Comparison of ENCODE assay signal across 9 mouse cellular contexts in genomic region chr2:180218677-180219076, GRCm38 (mm10). TPM values are rescaled to one million over a fixed set of nuclear protein-coding genes. Genes with fewer than 3 reads are reported as not detected.
DNase-seq lines count a peak whose midpoint lies in the region; ATAC-seq and TF ChIP-seq lines count a peak whose summit lies in the region.
"Had no signal": no experiment of that assay in that cellular context is flagged by ENCODE, and none has a peak within 500 bp of the region (broad histone marks: within the 10 kb centered on the region; RNA-seq: fewer than 3 reads in every experiment).

No protein-coding gene starts in this region.

- H3K4me3 ChIP-seq in gastrocnemius, adult 2 months, result peak overlapping the region; percentile 47
- no peak overlapping the region for H3K4me3 ChIP-seq in embryonic facial prominence, embryonic 15.5 days (replicated peaks)
- H3K4me3 ChIP-seq in intestine, postnatal 0 days (ENCODE audit: low read depth, low read length), result no peak overlapping the region
- no peak overlapping the region for H3K4me3 ChIP-seq in lung, embryonic 16.5 days (ENCODE audit: low read length)
- H3K4me3 ChIP-seq: neural tube, embryonic 12.5 days had no signal

- 31% methylated on average over 5 of the region's 5 CpGs for WGBS in embryonic facial prominence, embryonic 15.5 days
- WGBS in intestine, postnatal 0 days, result 48% methylated on average over 5 of the region's 5 CpGs
- 8% methylated on average over 5 of the region's 5 CpGs for WGBS in lung, embryonic 16.5 days

- peak; percentile 69 for DNase-seq in gastrocnemius, adult 2 months
- DNase-seq in gastrocnemius, postnatal 14 days, result no peak
- no peak for DNase-seq in spleen, postnatal 4 days (ENCODE audit: low spot score in 2 of 2)
- no peak for DNase-seq in layer of hippocampus, adult 9-10 months (ENCODE audit: low spot score)

- H3K4me2 ChIP-seq in embryonic facial prominence, embryonic 15.5 days (replicated peaks), result no peak overlapping the region
- no peak overlapping the region for H3K4me2 ChIP-seq in intestine, postnatal 0 days (replicated peaks; ENCODE audit: low read depth)
- H3K4me2 ChIP-seq in lung, embryonic 16.5 days (ENCODE audit: low read depth, low read length), result no peak overlapping the region
- H3K4me2 ChIP-seq: neural tube, embryonic 12.5 days had no signal

- no peaks in the 10 kb centered on the region for H3K9me3 ChIP-seq in embryonic facial prominence, embryonic 15.5 days (replicated peaks)
- no peaks in the 10 kb centered on the region for H3K9me3 ChIP-seq in intestine, postnatal 0 days (ENCODE audit: control insufficient read depth)
- no peaks in the 10 kb centered on the region for H3K9me3 ChIP-seq in lung, embryonic 16.5 days (ENCODE audit: control insufficient read depth, low read length)
- H3K9me3 ChIP-seq: neural tube, embryonic 12.5 days had no signal

- ATAC-seq in embryonic facial prominence, embryonic 15.5 days (ENCODE audit: insufficient number of reproducible peaks, low FRiP score, low TSS enrichment, low read depth), result no peak
- ATAC-seq in intestine, postnatal 0 days, result no peak
- ATAC-seq in lung, embryonic 16.5 days (ENCODE audit: low read depth), result peak; percentile 26
- ATAC-seq in megakaryocyte-erythroid progenitor cell, adult 5-6 weeks (replicated peaks; ENCODE audit: low FRiP score, low TSS enrichment, poor library complexity, severe bottlenecking), result no peak

- H3K27ac ChIP-seq in gastrocnemius, adult 2 months, result peak overlapping the region; percentile 83
- peak overlapping the region; percentile 35 for H3K27ac ChIP-seq in embryonic facial prominence, embryonic 15.5 days (replicated peaks)
- H3K27ac ChIP-seq in intestine, postnatal 0 days (ENCODE audit: low read depth, low read length), result 0 out of 2 replicates have a peak overlapping the region, but pooled peaks have one; percentile 21
- peak overlapping the region; percentile 75 for H3K27ac ChIP-seq in lung, embryonic 16.5 days (ENCODE audit: low read length)
- H3K27ac ChIP-seq: neural tube, embryonic 12.5 days had no signal

- peaks cover 46% of the 10 kb centered on the region for H3K4me1 ChIP-seq in embryonic facial prominence, embryonic 15.5 days
- H3K4me1 ChIP-seq in intestine, postnatal 0 days (replicated peaks; ENCODE audit: control insufficient read depth, insufficient read depth, low read length), result peaks cover 20% of the 10 kb centered on the region
- peaks cover 83% of the 10 kb centered on the region for H3K4me1 ChIP-seq in lung, embryonic 16.5 days (replicated peaks; ENCODE audit: control insufficient read depth, insufficient read depth, low read length)

- H3K36me3 ChIP-seq in embryonic facial prominence, embryonic 15.5 days, result no peaks in the 10 kb centered on the region
- no peaks in the 10 kb centered on the region for H3K36me3 ChIP-seq in intestine, postnatal 0 days (ENCODE audit: control insufficient read depth, insufficient read depth)
- no peaks in the 10 kb centered on the region for H3K36me3 ChIP-seq in lung, embryonic 16.5 days (ENCODE audit: control insufficient read depth, insufficient read depth, low read length)
- H3K36me3 ChIP-seq: neural tube, embryonic 12.5 days had no signal

- peaks cover 6% of the 10 kb centered on the region for H3K27me3 ChIP-seq in embryonic facial prominence, embryonic 15.5 days
- no peaks in the 10 kb centered on the region for H3K27me3 ChIP-seq in intestine, postnatal 0 days (replicated peaks; ENCODE audit: control insufficient read depth, insufficient read depth, low read length)
- H3K27me3 ChIP-seq in lung, embryonic 16.5 days (ENCODE audit: control insufficient read depth, insufficient read depth, low read depth, low read length), result no peaks in the 10 kb centered on the region

- TF ChIP-seq CTCF in gastrocnemius, adult 2 months (IDR thresholded peaks at IDR 0.05), result no peak
- TF ChIP-seq CTCF in intestine, postnatal 0 days (IDR thresholded peaks at IDR 0.05; ENCODE audit: low read depth), result no peak

- H3K9ac ChIP-seq in embryonic facial prominence, embryonic 15.5 days, result no peak overlapping the region
- H3K9ac ChIP-seq in intestine, postnatal 0 days (ENCODE audit: low read depth, low read length), result no peak overlapping the region
- H3K9ac ChIP-seq in lung, embryonic 16.5 days (ENCODE audit: low read length), result peak overlapping the region; percentile 20
- H3K9ac ChIP-seq: neural tube, embryonic 12.5 days had no signal

- intact Hi-C loops in gastrocnemius, adult 2 months (cut with DNase I), result no loop called here
- intact Hi-C loops in gastrocnemius, postnatal 14 days (cut with DNase I; ENCODE audit: low total_unique reads), result no loop called here

RNA-seq across cellular contexts. Expression of gene Lama5, which starts 7.0 kb away (rescaled TPM):
- total RNA-seq in gastrocnemius, adult 2 months (2021), result 10 to 100 TPM; 10.5 to 14.8 TPM
- 10 to 100 TPM; 17.9 to 18.0 TPM for total RNA-seq in gastrocnemius, postnatal 14 days (2021)
- 28.0 and 37.2 TPM in 2 replicates for polyA plus RNA-seq in embryonic facial prominence, embryonic 15.5 days (2015; fragmentation: Nextera tagmentation; extraction: Ambion mirVana)
- 19.8 and 23.5 TPM in 2 replicates for polyA plus RNA-seq in intestine, postnatal 0 days (2015; fragmentation: Nextera tagmentation; extraction: Ambion mirVana)
- polyA plus RNA-seq in lung, embryonic 16.5 days (2015; fragmentation: Nextera tagmentation; extraction: Ambion mirVana), result 102 and 112 TPM in 2 replicates
- 0.04 and 0.25 TPM in 2 replicates for total RNA-seq in megakaryocyte-erythroid progenitor cell, adult 5-6 weeks (2014; fragmentation: Nextera tagmentation)
- 0.05 TPM in 1 of 2 replicates, not detected in the other for total RNA-seq in megakaryocyte-erythroid progenitor cell, adult 5-6 weeks (2017)

RNA-seq across cellular contexts. Expression of gene Rps21, which starts 38.5 kb away (rescaled TPM):
- 100 to 1,000 TPM; 359 to 473 TPM for total RNA-seq in gastrocnemius, adult 2 months (2021)
- total RNA-seq in gastrocnemius, postnatal 14 days (2021), result 100 to 1,000 TPM; 456 to 506 TPM
- 599 and 606 TPM in 2 replicates for polyA plus RNA-seq in embryonic facial prominence, embryonic 15.5 days (2015; fragmentation: Nextera tagmentation; extraction: Ambion mirVana)
- polyA plus RNA-seq in intestine, postnatal 0 days (2015; fragmentation: Nextera tagmentation; extraction: Ambion mirVana), result 442 and 454 TPM in 2 replicates
- 455 and 526 TPM in 2 replicates for polyA plus RNA-seq in lung, embryonic 16.5 days (2015; fragmentation: Nextera tagmentation; extraction: Ambion mirVana)
- 3,693 and 4,041 TPM in 2 replicates for total RNA-seq in megakaryocyte-erythroid progenitor cell, adult 5-6 weeks (2014; fragmentation: Nextera tagmentation)
- total RNA-seq in megakaryocyte-erythroid progenitor cell, adult 5-6 weeks (2017), result 2,831 and 3,324 TPM in 2 replicates

RNA-seq across cellular contexts. Expression of gene Adrm1, which starts 47.4 kb away (rescaled TPM):
- total RNA-seq in gastrocnemius, adult 2 months (2021), result 100 to 1,000 TPM in 1 of 2 experiments, 10 to 100 TPM in 1; 99.5 to 121 TPM
- 10 to 100 TPM; 95.7 to 97.3 TPM for total RNA-seq in gastrocnemius, postnatal 14 days (2021)
- polyA plus RNA-seq in embryonic facial prominence, embryonic 15.5 days (2015; fragmentation: Nextera tagmentation; extraction: Ambion mirVana), result 176 and 190 TPM in 2 replicates
- 132 and 142 TPM in 2 replicates for polyA plus RNA-seq in intestine, postnatal 0 days (2015; fragmentation: Nextera tagmentation; extraction: Ambion mirVana)
- 162 and 173 TPM in 2 replicates for polyA plus RNA-seq in lung, embryonic 16.5 days (2015; fragmentation: Nextera tagmentation; extraction: Ambion mirVana)
- total RNA-seq in megakaryocyte-erythroid progenitor cell, adult 5-6 weeks (2014; fragmentation: Nextera tagmentation), result 143 and 144 TPM in 2 replicates
- total RNA-seq in megakaryocyte-erythroid progenitor cell, adult 5-6 weeks (2017), result 51.7 and 76.2 TPM in 2 replicates

RNA-seq across cellular contexts. Expression of gene Cables2, which starts 54.6 kb away (rescaled TPM):
- total RNA-seq in gastrocnemius, adult 2 months (2021), result 1 to 10 TPM; 9.3 to 9.8 TPM
- 1 to 10 TPM; 6.8 to 9.2 TPM for total RNA-seq in gastrocnemius, postnatal 14 days (2021)
- polyA plus RNA-seq in embryonic facial prominence, embryonic 15.5 days (2015; fragmentation: Nextera tagmentation; extraction: Ambion mirVana), result 13.5 and 14.2 TPM in 2 replicates
- 8.2 and 8.4 TPM in 2 replicates for polyA plus RNA-seq in intestine, postnatal 0 days (2015; fragmentation: Nextera tagmentation; extraction: Ambion mirVana)
- polyA plus RNA-seq in lung, embryonic 16.5 days (2015; fragmentation: Nextera tagmentation; extraction: Ambion mirVana), result 6.3 and 8.4 TPM in 2 replicates
- 13.8 and 14.4 TPM in 2 replicates for total RNA-seq in megakaryocyte-erythroid progenitor cell, adult 5-6 weeks (2014; fragmentation: Nextera tagmentation)
- 7.4 and 20.8 TPM in 2 replicates for total RNA-seq in megakaryocyte-erythroid progenitor cell, adult 5-6 weeks (2017)

Comparison
In these comparisons a context has a peak if more than half of its experiments do, and no peak if none do; other contexts are left out.
1. H3K27ac ChIP-seq: peak in every context shown above with its lines; median percentile 83 in gastrocnemius, adult 2 months; 75 in lung, embryonic 16.5 days; 35 in embryonic facial prominence, embryonic 15.5 days; 21 in intestine, postnatal 0 days.
2. RNA of gene Lama5, which starts 7.0 kb away (total RNA-seq): 17.9 to 18.0 TPM in gastrocnemius, postnatal 14 days and 10.5 to 14.8 TPM in gastrocnemius, adult 2 months; 0.04 to 0.25 TPM in megakaryocyte-erythroid progenitor cell, adult 5-6 weeks; every median in the first group is over 4 times any median in the second.
3. RNA of gene Rps21, which starts 38.5 kb away (total RNA-seq): 2,831 to 4,041 TPM in megakaryocyte-erythroid progenitor cell, adult 5-6 weeks; 456 to 506 TPM in gastrocnemius, postnatal 14 days and 359 to 473 TPM in gastrocnemius, adult 2 months; every median in the first group is over 4 times any median in the second.